In the genomic region with DNA sequence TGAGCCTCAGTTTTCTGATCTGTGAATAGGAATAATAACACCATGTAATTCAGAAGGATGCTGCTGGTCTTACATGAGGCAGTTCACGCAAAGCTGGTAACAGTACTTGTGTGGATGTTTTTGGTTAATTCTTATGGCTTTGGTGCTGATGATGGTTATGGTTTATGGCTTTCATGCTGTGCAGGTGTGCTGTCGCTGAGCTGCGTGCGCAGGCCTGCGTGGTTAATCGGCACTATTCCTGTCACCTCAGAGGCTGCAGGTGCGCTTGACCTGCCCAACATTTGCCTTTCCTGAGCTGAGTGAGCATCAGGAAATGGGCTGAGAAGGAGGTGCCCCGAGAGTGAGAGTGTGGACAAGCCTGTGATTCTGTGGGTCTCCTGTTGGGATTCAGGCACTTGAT, we compare ENCODE assay signal across 22 mouse cellular contexts. TPM values are rescaled to one million over a fixed set of nuclear protein-coding genes. Genes with fewer than 3 reads are reported as not detected.
DNase-seq lines count a peak whose midpoint lies in the region; ATAC-seq and TF ChIP-seq lines count a peak whose summit lies in the region.
"Had no signal": no experiment of that assay in that cellular context is flagged by ENCODE, and none has a peak within 500 bp of the region (broad histone marks: within the 10 kb centered on the region; RNA-seq: fewer than 3 reads in every experiment).

No protein-coding gene starts in this region.

- peak overlapping the region; percentile 97 for H3K27ac ChIP-seq in cerebellum, adult 2 months (ENCODE audit: insufficient read depth, low read length)
- peak overlapping the region; percentile 97 for H3K27ac ChIP-seq in layer of hippocampus, adult 2 months
- no peak overlapping the region for H3K27ac ChIP-seq in testis, adult 2 months (ENCODE audit: control insufficient read depth, insufficient read depth, low read depth, low read length)
- no peak overlapping the region for H3K27ac ChIP-seq in midbrain, embryonic 14.5 days (replicated peaks; ENCODE audit: low read depth, low read length)
- H3K27ac ChIP-seq: forebrain, embryonic 10.5 days; forebrain, embryonic 13.5 days; heart, adult 2 months; heart, embryonic 10.5 days; heart, embryonic 13.5 days; hindbrain, embryonic 14.5 days; hindbrain, postnatal 0 days had no signal

- peaks cover 62% of the 10 kb centered on the region for H3K4me1 ChIP-seq in cerebellum, adult 2 months (ENCODE audit: control insufficient read depth, insufficient read depth, low read length)
- H3K4me1 ChIP-seq in testis, adult 2 months (ENCODE audit: control insufficient read depth, insufficient read depth, low read length), result no peaks in the 10 kb centered on the region; the same call in none of the 2 replicates
- H3K4me1 ChIP-seq in midbrain, embryonic 14.5 days (ENCODE audit: control insufficient read depth, insufficient read depth, low read length), result no peaks in the 10 kb centered on the region

- H3K9ac ChIP-seq in midbrain, embryonic 14.5 days (replicated peaks; ENCODE audit: low read length), result no peak overlapping the region
- H3K9ac ChIP-seq: forebrain, embryonic 13.5 days; heart, embryonic 13.5 days; hindbrain, embryonic 14.5 days had no signal

- ATAC-seq in midbrain, embryonic 14.5 days (ENCODE audit: low FRiP score, low TSS enrichment), result no peak
- ATAC-seq: forebrain, embryonic 13.5 days had no signal

- DNase-seq in cerebellum, adult 2 months, result no peak
- DNase-seq in cerebellum, postnatal 25 days, result no peak
- DNase-seq in layer of hippocampus, adult 2 months (ENCODE audit: low spot score in 2 of 2), result no peak
- DNase-seq in layer of hippocampus, postnatal 25 days (ENCODE audit: extremely low spot score in 1 of 2, low spot score in 1 of 2), result no peak
- DNase-seq in testis, postnatal 10 days (ENCODE audit: low spot score), result no peak
- peak; percentile 87 for DNase-seq in A20 (ENCODE audit: low read depth, low spot score)
- no peak for DNase-seq in midbrain, embryonic 14.5 days
- DNase-seq: adrenal gland, adult 2 months; adrenal gland, postnatal 14 days; B cell, adult 2 months; gastrocnemius, postnatal 10 days; gastrocnemius, postnatal 36 days; heart, adult 2 months; heart, postnatal 14 days; heart, postnatal 4 days had no signal

- TF ChIP-seq POLR2A in cerebellum, adult 2 months (IDR thresholded peaks at IDR 0.05; ENCODE audit: borderline replicate concordance, insufficient read depth, low read length), result no peak
- TF ChIP-seq POLR2A in testis, adult 2 months (IDR thresholded peaks at IDR 0.05; ENCODE audit: control insufficient read depth, low read depth, low read length), result no peak

- 77% methylated on average over 8 of the region's 8 CpGs for WGBS in cerebellum, adult 2 months
- 97% methylated on average over 8 of the region's 8 CpGs for WGBS in midbrain, embryonic 14.5 days

- no peak for TF ChIP-seq CTCF in cerebellum, adult 2 months (IDR thresholded peaks at IDR 0.05; ENCODE audit: borderline replicate concordance, insufficient read depth, low read depth, low read length)
- no peak for TF ChIP-seq CTCF in layer of hippocampus, adult 2 months (conservative IDR thresholded peaks at IDR 0.05)
- no peak for TF ChIP-seq CTCF in testis, adult 2 months (IDR thresholded peaks at IDR 0.05; ENCODE audit: control insufficient read depth, insufficient read depth, insufficient replicate concordance, low read depth, low read length)

- no peaks in the 10 kb centered on the region for H3K36me3 ChIP-seq in testis, adult 2 months (ENCODE audit: control insufficient read depth, insufficient read depth, low read length)
- H3K36me3 ChIP-seq in midbrain, embryonic 14.5 days (ENCODE audit: control insufficient read depth, insufficient read depth, low read length), result no peaks in the 10 kb centered on the region
- H3K36me3 ChIP-seq: forebrain, embryonic 10.5 days; heart, embryonic 10.5 days had no signal

- no peaks in the 10 kb centered on the region for H3K9me3 ChIP-seq in midbrain, embryonic 14.5 days (ENCODE audit: control insufficient read depth, low read length)
- H3K9me3 ChIP-seq: forebrain, embryonic 10.5 days; forebrain, embryonic 13.5 days; heart, embryonic 10.5 days; heart, embryonic 13.5 days had no signal

- no peak overlapping the region for H3K4me3 ChIP-seq in cerebellum, adult 2 months (replicated peaks; ENCODE audit: insufficient read depth, low read depth, low read length)
- H3K4me3 ChIP-seq in layer of hippocampus, adult 2 months, result no peak overlapping the region
- H3K4me3 ChIP-seq in testis, adult 2 months (ENCODE audit: control insufficient read depth, low read depth, low read length), result peak overlapping the region; percentile 79
- H3K4me3 ChIP-seq in midbrain, embryonic 14.5 days (replicated peaks; ENCODE audit: low read depth, low read length), result no peak overlapping the region
- H3K4me3 ChIP-seq: forebrain, embryonic 10.5 days; forebrain, embryonic 13.5 days; heart, adult 2 months; heart, embryonic 10.5 days; heart, embryonic 13.5 days had no signal

- no peaks in the 10 kb centered on the region for H3K27me3 ChIP-seq in cerebellum, adult 2 months (ENCODE audit: control insufficient read depth, insufficient read depth, low read length)
- no peaks in the 10 kb centered on the region for H3K27me3 ChIP-seq in testis, adult 2 months (ENCODE audit: control insufficient read depth, insufficient read depth, low read length)
- H3K27me3 ChIP-seq in midbrain, embryonic 14.5 days (ENCODE audit: control insufficient read depth, insufficient read depth, low read length), result no peaks in the 10 kb centered on the region
- H3K27me3 ChIP-seq: forebrain, embryonic 13.5 days; heart, embryonic 13.5 days had no signal

- H3K4me2 ChIP-seq in midbrain, embryonic 14.5 days (ENCODE audit: low read length), result no peak overlapping the region
- H3K4me2 ChIP-seq: forebrain, embryonic 13.5 days; heart, embryonic 13.5 days; hindbrain, embryonic 14.5 days had no signal

RNA-seq across cellular contexts. Expression of a gene that starts 11.3 kb away (rescaled TPM):
- polyA plus RNA-seq in cerebellum, adult 2 months (2012; rRNA removed), result 18.7 and 19.0 TPM in 2 replicates
- 10 to 100 TPM; 58.1 to 58.9 TPM for total RNA-seq in layer of hippocampus, adult 2 months (2021)
- total RNA-seq in layer of hippocampus, postnatal 25 days (2021), result 10 to 100 TPM; 50.9 to 54.8 TPM
- polyA plus RNA-seq in testis, adult 2 months (2012; rRNA removed), result 26.2 and 27.0 TPM in 2 replicates
- polyA plus RNA-seq in midbrain, embryonic 14.5 days (2014; fragmentation: Nextera tagmentation; extraction: Ambion mirVana), result 6.6 and 9.0 TPM in 2 replicates

Comparison
In these comparisons a context has a peak if more than half of its experiments do, and no peak if none do; other contexts are left out.
1. H3K27ac ChIP-seq: peak in cerebellum, adult 2 months (single experiment) and layer of hippocampus, adult 2 months (single experiment); none in testis, adult 2 months (single experiment) and midbrain, embryonic 14.5 days (single experiment).